Mouse (Mus musculus) brain, embryonic 18.5 days (tissue): ENCODE measurements around the gene Nkx6-2.

Experiments
- DNase-seq: peaks from one replicate; pipeline ENCODE4 v3.0.0-alpha.2; 2012; ENCODE audit warnings: low read depth, low spot score

Nkx6-2 gene

DNA sequence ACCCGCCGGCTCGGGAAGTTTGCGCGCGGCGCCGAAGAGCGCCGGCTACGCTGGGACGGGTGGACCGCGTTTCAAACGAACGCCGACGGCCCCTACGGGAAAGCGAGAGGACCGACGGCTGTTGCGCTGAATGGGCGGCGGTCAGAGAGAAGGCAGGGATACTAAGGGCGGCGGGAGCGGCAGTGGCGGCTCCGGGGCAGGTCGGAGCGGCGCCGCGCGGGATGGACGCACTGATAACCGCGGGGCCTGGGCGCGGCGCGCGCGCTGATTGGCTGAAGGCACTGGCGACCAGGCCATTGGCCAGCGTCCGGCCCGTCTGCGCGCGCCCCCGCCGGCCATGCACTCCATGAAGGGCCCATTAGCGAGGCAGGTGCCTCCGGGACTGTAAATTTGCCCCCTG, at the start of gene Nkx6-2:
Gene Nkx6-2 (minus strand): TSS at position 203 of the 400 bp plus-strand sequence.
- DNase-seq, result no peak

DNA sequence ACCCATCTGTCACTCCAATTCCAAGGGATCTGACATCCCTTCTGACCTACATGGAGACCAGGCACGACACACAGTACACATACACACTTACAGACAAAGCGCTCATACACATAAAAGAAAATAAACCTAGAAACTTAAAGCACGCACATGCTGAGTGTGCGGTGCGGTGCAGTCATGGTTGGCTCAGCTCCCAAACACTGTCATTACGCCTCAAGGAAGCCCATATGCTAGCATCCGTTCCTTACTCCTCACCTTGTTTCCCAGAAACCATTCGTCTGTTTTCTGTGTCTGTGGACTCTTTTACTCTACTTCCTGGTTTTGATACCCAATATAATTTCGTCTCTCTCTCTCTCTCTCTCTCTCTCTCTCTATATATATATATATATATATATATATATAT, 42.6 kb upstream of the Nkx6-2 start:
- DNase-seq, result peak; percentile 10

- peak; percentile 14 for DNase-seq
These were observed 40.0 kb upstream of the Nkx6-2 start for GRCm38 (mm10) chr7:139622568-139622967.

DNA sequence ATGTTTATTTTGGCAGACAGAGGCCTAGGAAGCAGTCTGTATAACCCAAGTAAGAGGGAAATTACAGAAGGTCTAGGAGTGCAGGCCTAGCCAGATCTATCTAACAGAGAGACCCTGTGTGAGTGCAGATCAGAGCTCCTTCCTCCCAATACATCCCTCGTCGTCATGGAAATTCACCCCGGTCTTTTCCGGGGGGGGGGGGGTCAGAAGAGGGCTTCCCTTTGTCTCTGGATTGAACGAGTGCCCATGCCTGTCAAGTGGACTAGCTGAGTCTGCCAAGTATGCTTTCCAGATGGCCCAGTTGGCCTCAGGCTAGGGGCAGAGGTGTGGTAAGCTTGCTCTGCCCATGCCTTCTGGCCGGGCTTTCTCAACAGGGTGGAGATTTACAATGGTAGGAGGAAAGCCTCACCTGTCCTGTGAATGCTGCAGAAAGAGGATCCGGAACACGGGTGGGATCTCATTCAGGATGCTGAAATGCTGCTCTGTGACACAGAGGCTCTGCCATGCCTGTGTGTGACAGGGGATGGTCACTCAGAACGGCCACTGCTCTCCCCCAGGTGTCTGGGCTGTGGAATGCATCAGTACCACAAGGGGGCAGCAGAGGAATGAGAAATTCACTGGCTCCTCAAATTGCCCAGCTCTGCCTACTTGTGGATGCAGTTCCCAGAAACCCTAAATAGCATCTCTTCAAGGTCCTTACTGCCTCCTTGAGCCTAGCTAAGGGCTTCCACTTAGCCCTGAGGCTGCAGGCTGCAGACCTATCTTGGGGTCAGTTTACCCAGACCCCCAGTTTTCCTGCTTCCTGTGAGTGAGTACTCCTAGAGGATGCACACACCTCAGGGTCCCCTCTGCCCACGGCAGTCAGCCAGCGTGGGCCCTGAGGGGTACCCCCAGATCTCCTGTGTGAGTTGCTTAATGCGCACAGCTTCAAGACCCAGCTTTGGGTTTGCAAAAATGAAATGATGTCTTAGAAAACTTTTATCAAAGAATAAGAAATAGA, 33.5 kb upstream of the Nkx6-2 start:
- peak; percentile 62 for DNase-seq

DNA sequence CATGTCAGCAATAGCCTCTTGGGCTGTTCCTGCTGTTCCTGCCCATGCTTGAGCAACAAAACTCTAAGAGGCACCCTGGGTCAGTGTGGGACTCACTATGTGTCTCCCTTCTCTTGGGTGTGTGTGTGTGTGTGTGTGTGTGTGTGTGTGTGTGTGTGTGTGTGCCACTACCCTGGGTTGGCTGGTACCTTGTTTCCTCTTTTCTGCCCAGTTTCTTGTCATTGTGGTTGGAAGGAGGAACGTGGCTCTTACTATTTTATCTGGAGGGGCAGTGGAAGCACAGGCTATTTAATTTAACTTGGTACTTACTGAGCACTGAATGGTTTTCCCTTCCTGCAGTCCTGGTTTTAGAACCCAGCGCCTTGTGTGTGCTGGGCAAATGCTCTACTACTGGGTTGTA, 27.7 kb upstream of the Nkx6-2 start:
- DNase-seq, result no peak

DNA sequence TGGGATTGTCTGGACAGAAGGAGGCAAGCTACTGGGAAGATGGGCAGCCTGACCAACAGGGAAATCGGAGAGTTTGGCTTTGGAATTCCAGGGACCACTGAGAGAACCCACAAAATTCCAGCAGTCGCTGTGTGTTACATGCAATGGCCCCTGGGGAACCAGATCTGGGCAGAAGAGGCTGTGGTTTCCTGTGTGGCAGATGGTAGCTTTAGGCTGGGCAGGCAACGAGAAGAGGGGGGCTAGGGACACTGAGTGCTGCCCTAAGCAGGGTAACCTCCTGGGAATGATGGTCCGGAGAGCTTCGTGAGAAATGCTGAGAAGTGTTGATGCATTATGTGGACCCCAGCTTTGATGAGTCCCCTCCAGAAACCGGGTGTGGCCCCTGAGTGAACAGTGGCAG, 13.3 kb upstream of the Nkx6-2 start:
- no peak for DNase-seq

GRCm38 (mm10) chr7:139595311-139595710, 12.7 kb upstream of the Nkx6-2 start:
- no peak for DNase-seq

DNA sequence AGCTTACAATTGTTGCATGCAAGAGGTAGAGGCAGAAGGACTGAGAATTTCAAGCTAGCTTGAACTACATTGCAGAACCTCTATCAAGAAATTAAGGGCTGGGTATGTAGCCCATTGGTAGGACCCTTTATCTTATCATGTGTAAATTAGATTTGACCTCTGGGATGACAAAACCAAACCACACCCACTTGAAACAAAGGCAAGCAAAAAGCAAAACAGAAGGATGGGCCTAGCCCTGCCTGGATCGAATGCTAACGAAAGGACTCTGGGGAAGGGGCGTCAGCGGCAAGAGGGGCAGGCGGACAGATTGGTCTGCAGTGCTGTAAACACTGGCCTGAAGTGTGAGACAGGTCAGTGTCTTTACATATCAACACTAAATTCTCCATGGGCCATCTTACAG, 8.7 kb upstream of the Nkx6-2 start:
- DNase-seq, result no peak

DNA sequence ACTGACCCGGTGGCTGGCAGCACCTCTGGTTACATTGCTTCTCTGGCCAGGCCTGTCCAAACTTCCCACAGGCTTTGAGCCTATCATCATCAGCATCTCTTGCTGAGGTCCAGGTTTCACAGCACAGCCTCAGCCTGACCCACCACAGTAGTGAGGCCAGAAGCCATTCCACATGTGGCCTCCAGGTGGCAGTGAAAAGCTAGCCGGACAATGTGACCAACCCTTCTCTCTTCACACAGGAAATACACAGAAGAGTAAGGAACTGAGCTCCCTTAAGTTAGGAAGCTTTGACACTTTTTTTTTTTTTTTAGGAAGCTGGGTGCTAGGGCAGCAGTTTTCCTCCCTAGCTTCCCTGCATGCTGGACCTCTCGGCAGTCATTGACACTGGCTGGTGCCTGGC, 7.7 kb upstream of the Nkx6-2 start:
- no peak for DNase-seq

DNA sequence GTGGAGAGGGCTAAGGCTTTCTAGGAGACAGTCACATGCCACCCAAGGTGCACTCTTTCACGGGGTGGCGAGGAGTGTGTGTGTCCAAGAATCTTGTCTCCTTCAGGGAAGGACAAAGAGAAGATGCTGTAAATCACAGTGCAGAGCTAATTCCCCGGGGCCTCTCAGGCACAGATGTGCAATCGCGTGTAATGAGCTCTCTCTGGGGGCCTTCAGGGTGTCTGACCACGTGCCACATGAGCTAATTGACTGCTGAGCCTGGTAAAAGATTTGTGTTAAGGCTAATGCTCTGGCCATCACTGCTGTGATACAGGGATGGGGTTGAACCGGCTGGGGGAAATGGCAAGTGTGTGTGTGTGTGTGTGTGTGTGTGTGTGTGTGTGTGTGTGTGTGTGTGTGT, 5.3 kb upstream of the Nkx6-2 start:
- no peak for DNase-seq

DNA sequence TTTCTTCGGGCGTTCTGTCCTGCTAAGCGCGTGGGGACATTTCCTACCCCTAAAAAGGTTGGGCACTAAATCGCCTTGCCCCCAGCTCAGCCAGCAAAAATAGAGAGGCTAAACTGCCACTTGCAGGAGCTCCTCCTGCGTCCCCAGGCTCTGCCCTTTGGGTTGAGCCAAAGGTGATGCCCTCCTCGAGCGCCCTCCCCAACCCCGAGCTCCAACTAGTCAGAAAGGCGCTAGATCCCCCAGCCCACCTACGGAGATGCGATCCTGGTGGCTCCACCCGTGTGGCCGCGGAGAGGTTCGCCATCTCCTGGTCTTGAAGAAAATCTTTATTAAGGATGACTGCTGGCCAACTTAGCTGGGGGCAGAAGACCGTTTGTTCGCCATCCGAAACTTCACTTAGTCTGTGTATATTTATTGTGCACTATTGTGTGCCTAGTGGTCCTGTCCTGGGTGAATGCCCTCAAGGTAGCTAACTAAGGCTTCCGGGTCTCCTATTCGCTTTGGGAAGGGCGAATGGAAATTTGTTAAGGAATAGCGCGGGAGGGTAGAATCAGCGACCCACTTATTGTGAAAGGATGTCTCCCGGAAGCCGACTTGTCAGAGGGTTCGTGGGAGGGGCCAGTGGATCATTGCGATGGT, 2.7 kb upstream of the Nkx6-2 start:
- DNase-seq, result no peak

DNA sequence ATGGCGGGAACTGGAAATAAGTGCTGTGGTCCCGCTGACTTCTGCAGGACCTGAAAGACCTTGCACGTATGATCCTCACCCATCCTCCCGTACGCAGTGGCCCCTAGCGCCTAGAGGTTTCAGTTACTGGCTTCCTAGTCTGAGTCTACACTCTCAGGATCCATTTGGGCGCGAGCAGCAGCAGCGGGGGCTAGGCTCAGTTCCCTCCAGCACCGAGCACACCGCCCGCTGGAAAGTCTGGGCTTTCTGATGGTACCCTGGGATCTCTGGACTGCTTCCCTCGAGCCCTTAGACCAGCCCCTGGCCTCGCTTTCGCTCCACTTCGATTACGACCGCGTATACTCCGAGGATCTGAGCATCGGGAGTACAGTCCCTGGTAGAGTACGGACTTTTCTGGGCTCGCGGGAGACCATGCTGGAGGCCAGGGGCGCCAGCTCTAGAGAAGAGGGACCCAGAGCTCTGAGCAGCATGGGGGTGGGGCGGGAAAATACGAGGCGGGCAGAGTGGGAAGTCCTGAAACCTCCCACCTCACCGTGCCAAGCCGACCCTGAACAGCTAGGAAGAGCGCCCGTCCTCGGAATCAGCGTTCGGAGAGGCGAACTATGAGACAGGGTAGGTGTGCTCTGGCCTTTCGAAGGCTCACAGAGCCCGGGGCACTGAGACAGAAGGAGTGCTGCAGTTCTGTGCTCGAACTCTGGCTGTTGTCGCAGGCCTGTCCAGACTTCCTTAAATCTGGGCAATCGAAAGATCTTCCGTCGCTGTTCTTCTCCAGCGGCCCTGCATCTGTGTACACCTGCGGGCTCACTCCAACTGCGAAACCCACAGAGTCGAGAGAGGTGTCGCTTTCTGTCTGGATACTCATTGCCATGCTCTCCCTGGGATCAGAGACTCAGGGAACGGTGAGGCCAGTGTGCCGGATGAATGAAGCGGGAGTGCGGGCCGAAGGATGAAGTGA, 1.9 kb upstream of the Nkx6-2 start:
- DNase-seq, result no peak

- no peak for DNase-seq
These were observed 619 bp upstream of the Nkx6-2 start for GRCm38 (mm10) chr7:139583094-139583737.

DNA sequence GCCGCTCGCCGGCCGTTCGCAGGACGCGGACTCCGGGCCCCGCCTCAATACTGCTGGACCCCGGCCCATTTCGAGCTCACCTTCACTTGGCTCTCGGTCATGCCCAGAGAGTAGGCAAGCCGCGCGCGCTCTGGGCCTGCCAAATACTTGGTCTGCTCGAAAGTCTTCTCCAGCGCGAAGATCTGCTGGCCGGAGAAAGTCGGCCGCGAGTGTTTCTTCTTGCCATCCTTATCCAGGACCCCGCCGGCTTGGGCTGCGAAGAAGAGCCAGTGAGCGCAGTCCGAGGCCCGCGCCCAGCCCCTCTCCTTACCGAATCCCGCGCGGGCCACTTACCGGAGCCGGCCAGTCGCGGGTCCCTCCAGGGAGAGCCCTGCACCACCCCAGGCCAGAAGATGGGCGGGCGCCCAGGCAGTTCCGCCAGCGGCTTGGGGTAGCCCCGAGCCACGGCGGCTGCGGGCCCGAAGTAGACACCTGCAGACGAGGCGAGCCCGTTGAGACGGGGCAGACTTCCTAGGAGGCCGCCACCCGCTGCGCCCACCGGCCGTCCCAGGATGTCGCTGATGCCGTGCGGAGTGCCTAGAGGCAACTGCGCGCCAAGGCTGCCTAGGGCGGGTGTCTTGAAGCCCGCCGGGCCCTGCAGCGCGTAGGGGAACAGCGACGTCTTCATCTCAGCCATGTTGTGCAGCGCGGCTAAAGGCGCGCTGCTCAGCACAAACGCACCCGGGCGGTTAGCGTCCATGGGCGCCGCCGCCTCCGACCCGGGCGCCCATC, 611 bp downstream of the Nkx6-2 start:
- DNase-seq, result no peak

DNA sequence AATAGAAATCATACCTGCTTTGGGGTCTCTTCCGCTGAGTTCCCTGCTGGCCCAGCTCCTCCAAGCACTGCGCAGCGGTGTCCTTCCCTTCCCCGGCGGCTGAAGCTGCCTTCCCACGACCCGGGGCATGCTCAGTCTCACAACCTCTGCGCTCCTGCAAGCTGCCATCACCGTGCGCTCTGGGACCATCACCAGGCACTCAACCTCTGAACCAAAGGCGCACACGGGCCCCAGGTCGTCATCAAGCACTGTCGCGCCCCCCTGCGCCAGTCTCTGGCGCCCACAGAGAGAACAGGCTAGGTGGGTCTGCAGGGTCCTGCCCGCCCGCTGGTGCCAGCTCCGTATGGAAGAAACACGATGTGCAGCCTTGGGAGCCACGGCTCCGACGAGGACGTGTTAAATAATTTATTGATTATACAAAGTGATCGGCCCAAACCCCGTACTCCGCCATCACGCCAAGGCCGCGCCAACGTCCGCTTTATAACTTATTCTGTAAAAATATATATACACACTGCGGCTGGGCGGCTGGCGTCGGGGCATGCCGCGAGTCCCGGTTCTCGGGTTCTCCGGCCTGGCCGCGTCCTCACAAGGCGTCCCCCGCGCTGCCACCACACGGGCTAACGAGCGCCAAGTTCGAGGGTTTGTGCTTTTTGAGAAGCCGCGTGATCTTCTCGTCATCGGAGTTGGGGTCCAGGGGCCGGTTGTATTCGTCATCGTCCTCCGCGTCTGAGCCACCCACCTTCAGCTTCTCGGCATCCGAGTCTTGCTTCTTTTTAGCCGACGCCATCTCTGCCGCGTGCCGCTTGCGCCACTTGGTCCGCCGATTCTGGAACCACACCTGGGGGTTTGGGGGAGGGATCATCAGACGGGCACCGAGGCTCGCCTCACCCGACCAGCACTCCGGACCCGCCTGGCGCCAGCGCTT, 1.5 kb downstream of the Nkx6-2 start:
- no peak for DNase-seq

DNA sequence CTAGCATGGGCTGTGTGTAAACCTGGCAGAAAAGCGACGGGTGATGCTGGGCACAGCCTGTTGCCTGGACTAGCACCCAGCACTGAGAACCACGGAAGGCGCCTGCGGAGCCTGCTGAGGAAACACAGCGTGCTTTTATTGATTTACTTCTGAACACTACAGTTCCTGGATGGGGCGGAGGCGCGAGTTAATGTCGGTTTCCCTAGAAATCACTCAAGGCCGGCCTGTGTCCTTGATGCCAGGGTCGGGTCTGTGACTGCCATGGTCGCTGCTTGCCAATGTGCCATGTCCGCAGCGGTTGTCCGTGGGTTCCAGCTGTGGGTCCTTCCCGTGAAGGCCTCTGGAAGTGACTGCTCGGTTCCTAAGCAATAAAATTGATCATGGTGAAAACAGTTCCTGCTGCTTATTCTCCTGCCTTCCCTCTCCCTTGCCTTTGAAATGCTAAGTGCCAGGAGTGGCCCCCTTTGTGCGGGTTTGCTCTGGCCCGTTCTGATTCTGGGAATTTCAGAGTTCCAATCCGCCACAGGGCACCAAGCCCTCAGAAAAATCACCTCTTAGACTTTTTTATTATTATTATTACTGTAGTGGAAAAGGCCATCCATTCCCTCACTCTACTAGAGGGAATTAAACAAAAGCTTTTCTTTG, 3.2 kb downstream of the Nkx6-2 start:
- no peak for DNase-seq

DNA sequence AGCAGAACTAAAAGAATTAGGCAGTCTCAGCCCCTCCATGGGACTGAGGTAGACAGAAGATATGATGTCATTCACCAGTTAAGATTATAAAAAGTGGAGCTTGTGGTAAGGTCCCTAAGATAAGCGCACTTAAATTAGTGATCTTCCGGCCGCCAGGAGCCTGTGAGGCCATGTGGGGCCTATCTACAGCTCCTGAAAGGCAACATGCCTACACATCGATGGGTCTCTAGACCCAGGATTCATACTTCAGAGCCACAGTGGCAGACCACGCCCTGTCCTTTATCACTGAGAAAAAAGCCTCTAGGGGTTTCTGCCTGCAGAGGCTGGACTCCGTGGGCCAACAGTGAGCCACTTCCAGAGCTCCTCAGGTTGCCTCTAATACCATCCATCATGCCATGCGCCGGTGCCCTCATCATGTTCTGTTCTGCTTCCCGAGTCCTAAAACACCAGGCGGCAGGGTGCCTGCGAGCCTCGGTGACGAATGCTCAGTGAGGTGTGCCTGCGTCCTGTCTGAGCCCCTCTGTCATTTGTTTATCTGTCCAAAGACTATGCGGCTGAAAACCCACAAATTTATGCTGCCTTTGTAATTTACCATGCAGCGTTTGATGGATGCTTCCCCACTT, 6.4 kb downstream of the Nkx6-2 start:
- DNase-seq, result no peak

DNA sequence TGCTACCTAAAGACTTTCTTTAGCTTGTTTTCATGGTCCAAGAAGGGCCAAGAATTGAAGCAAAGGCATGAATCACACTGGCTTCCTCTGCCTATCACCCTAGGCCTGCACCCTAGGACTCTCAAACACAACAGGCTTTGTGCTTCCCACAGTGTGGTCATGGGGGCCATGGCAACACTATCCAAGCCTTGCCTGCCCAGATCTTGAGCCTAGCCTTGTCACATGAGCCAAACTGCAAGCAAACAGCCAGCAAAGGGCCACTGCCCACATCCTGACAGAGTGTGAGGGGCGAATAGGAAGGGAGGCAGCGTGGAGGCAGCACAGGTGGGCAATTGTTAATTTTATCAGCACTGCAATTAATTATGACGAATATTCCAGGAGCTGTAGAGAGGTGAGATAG, 9.9 kb downstream of the Nkx6-2 start:
- DNase-seq, result no peak
